Mouse (Mus musculus): ENCODE measurements at regions not wholly inside any gene's neighbourhood (a gene's known extent, or its start where the extent isn't known, plus 50 kb on each side); places are given as distances from the start of the nearest gene placed in this dataset.

DNA sequence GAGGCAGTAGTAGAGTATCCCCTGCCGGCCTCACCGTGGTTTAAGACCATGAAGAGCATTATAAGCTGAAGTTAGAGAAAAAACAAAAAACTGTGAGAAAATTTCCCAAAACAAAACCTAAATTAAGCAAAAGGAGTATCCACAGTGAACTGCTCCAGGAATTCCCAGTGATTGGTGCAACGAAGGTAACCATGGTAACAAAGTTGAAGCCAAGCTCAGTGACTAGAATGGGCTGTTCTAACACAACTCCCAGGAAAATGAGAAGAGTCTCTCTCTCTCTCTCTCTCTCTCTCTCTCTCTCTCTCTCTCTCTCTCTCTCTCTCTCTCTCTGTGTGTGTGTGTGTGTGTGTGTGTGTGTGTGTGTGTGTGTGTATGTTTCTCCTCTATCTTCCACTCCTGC lies 567.0 kb downstream of the Ttll7 start:
- TF ChIP-seq CTCF (IDR thresholded peaks at IDR 0.05; ENCODE audit: borderline replicate concordance, insufficient read depth, low read length), result no peak
- TF ChIP-seq POLR2A (IDR thresholded peaks at IDR 0.05; ENCODE audit: low read depth, low read length), result no peak
